Mouse (Mus musculus) kidney, embryonic 16.5 days (tissue): ENCODE results near the gene Sh3bp4. TPM values are rescaled to one million over a fixed set of nuclear protein-coding genes. Genes with fewer than 3 reads are reported as not detected.

Experiments
- ATAC-seq: fragments of 200-750 bp; cut with Nextera tagmentation; 2 replicates; pipeline ENCODE4 v1.8.0; 2017; ENCODE audit warnings: moderate TSS enrichment; ENCODE audit not compliant: low FRiP score, low TSS enrichment
- H3K27ac ChIP-seq: fragments of 300-500 bp; sonication (generic); 2 replicates; pipeline ENCODE4 v1.5.1; 2014; ENCODE audit warnings: low read length
- H3K27me3 ChIP-seq: fragments of 300-500 bp; sonication (generic); 2 replicates; pipeline ENCODE4 v1.6.1; 2014; ENCODE audit warnings: low read length, control low read depth, mixed read lengths; ENCODE audit not compliant: insufficient read depth
- H3K36me3 ChIP-seq: fragments of 300-500 bp; sonication (generic); 2 replicates; pipeline ENCODE4 v1.6.1; 2014; ENCODE audit warnings: low read length, control low read depth, mixed read lengths; ENCODE audit not compliant: insufficient read depth
- H3K4me1 ChIP-seq: fragments of 300-500 bp; sonication (generic); 2 replicates; pipeline ENCODE4 v1.6.1; 2014; ENCODE audit warnings: low read length, control low read depth, mixed read lengths; ENCODE audit not compliant: insufficient read depth
- H3K4me2 ChIP-seq: fragments of 300-500 bp; sonication (generic); replicated peaks from 2 replicates; pipeline ENCODE4 v1.6.1; 2014; ENCODE audit warnings: low read depth, low read length
- H3K4me3 ChIP-seq: fragments of 300-500 bp; sonication (generic); 2 replicates; pipeline ENCODE4 v1.5.1; 2014; ENCODE audit warnings: mild to moderate bottlenecking, low read length
- H3K9ac ChIP-seq: fragments of 300-500 bp; sonication (generic); replicated peaks from 2 replicates; pipeline ENCODE4 v1.6.1; 2014; ENCODE audit warnings: low read length
- H3K9me3 ChIP-seq: fragments of 300-500 bp; sonication (generic); 2 replicates; pipeline ENCODE4 v1.6.1; 2016; ENCODE audit warnings: low read length, control low read depth
- WGBS: fragments of 180-500 bp; shearing (Covaris S2); extraction: QIAGEN DNeasy Blood & Tissue Kit; methylation state at CpG from one replicate; pipeline ENCODE4 v1.1.7; 2014; 5-methylcytosine and 5-hydroxymethylcytosine counted together
- polyA plus RNA-seq: library from polyadenylated mRNA; unstranded; fragments of >200 nt; fragmentation: Nextera tagmentation; extraction: Ambion mirVana; gene quantifications from 2 replicates; pipeline ENCODE4 v1.2.1, GENCODE M21; 2015

Sh3bp4 gene
- 29.1 and 29.8 TPM in 2 replicates for polyA plus RNA-seq

DNA sequence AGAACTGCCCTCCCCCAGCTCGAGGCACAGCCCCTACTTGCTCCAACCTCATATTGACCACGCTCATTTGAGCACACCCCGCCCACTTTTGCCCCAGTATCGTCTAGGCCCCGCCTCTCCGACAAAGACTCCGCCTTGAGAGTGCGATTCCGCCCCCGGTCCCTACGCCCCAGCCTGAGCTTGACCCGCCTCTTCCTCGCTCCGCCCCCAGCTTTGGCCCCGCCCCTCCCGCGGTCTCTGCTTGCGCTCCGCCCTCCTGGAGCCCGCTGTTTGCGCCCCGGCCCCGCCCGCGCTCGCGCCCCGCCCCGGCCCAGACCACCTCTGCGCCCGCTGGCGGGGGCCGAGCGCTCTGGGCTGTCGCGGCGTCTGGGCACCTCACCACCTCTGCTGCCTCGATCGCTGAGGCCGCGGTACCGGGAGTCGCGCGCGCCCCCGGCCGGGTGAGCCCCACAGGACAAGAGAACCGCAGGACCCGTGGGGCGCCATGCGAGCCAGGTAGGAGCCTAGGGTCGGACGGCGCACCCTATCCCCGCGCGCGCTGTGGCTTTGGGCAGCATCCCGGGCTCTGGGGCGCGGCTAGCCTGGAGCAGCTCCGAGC, at the start of gene Sh3bp4:
Sh3bp4 (plus strand) TSS at position 313 of the 598 bp plus-strand sequence.
- 0% methylated on average over 58 of the region's 63 CpGs for WGBS
- no peaks in the 10 kb centered on the region for H3K27me3 ChIP-seq
- H3K9ac ChIP-seq, result peak within 1 kb of the TSS; percentile 96
- peak within 1 kb of the TSS; percentile 71 for H3K4me2 ChIP-seq
- H3K36me3 ChIP-seq, result no peaks in the 10 kb centered on the region
- peak; percentile 96 for ATAC-seq
- peak within 1 kb of the TSS; percentile 95 for H3K4me3 ChIP-seq
- H3K4me1 ChIP-seq, result peaks cover 47% of the 10 kb centered on the region
- peak within 1 kb of the TSS; percentile 96 for H3K27ac ChIP-seq
- 0 out of 2 replicates have a peak, but pooled peaks cover 5% of the 10 kb centered on the region for H3K9me3 ChIP-seq

- Histone ChIP-seq H3K27ac (no peak overlapping the region), H3K27me3 (no peaks in the 10 kb centered on the region), H3K4me1 (peaks cover 18% of the 10 kb centered on the region), H3K9ac (no peak overlapping the region), H3K36me3 (no peaks in the 10 kb centered on the region), H3K4me3 (no peak overlapping the region), H3K9me3 (no peaks in the 10 kb centered on the region), H3K4me2 (no peak overlapping the region)
- no peak for ATAC-seq
- WGBS, result 88% methylated on average over 7 of the region's 7 CpGs
These were observed 47.2 kb upstream of the Sh3bp4 start for GRCm38 (mm10) chr1:89022997-89023396.

GRCm38 (mm10) chr1:89024696-89025612, 45.3 kb upstream of the Sh3bp4 start:
- no peaks in the 10 kb centered on the region for H3K36me3 ChIP-seq
- H3K4me1 ChIP-seq, result peaks cover 22% of the 10 kb centered on the region
- peak; percentile 65 for ATAC-seq
- 31% methylated on average over 9 of the region's 9 CpGs for WGBS
- peak overlapping the region; percentile 93 for H3K27ac ChIP-seq
- H3K9me3 ChIP-seq, result no peaks in the 10 kb centered on the region
- H3K27me3 ChIP-seq, result no peaks in the 10 kb centered on the region
- H3K9ac ChIP-seq, result peak overlapping the region; percentile 39; the same call in 1 of the 2 replicates
- no peak overlapping the region for H3K4me2 ChIP-seq
- H3K4me3 ChIP-seq, result no peak overlapping the region

GRCm38 (mm10) chr1:89026040-89026439, 44.2 kb upstream of the Sh3bp4 start:
- H3K4me3 ChIP-seq, result no peak overlapping the region
- peaks cover 22% of the 10 kb centered on the region for H3K4me1 ChIP-seq
- 52% methylated on average over 1 of the region's 1 CpGs for WGBS
- H3K36me3 ChIP-seq, result no peaks in the 10 kb centered on the region
- H3K4me2 ChIP-seq, result no peak overlapping the region
- no peaks in the 10 kb centered on the region for H3K27me3 ChIP-seq
- H3K9me3 ChIP-seq, result no peaks in the 10 kb centered on the region
- peak; percentile 83 for ATAC-seq
- peak overlapping the region; percentile 39; the same call in 1 of the 2 replicates for H3K9ac ChIP-seq
- H3K27ac ChIP-seq, result peak overlapping the region; percentile 93

DNA sequence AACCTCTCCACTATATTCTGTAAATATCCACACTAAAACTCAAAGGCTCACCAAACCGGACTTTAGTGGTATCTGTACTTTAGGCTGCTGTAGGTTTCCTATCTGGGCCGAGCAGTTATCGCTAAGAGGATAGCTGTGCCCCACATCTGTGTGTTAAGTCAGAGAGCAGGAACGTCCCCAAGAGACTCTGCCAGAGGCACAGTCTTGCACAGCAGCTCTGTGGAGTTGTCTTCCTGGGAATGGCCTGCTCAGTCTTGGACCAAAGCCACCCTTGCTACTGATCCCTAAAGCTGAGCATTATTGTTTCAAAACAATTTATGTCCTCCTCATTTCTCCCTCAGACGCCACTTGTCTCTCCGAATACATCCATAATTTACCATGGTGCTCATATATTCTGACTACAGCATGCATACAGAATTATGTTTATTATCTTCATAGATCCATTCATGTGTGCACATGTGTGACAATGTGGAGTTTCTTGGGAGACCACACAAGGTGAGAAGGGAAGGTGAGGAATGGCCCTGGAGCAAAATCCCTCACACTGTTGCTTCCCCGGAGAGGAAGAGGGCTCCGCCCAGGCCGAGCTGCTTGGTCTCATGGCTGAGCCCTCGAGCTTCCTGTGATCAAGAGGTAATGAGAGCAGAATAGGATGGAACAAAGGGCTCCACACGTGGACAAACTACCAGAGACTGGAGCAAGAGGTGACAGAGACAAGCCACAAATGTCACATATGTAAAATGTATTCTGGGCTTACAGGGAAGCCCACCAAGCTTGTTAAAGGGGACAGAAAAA, 40.9 kb upstream of the Sh3bp4 start:
- no peaks in the 10 kb centered on the region for H3K9me3 ChIP-seq
- H3K27ac ChIP-seq, result no peak overlapping the region
- 58% methylated on average over 11 of the region's 11 CpGs for WGBS

GRCm38 (mm10) chr1:89033661-89034060, 36.6 kb upstream of the Sh3bp4 start:
- Histone ChIP-seq H3K9me3 (no peaks in the 10 kb centered on the region), H3K9ac (no peak overlapping the region), H3K4me3 (no peak overlapping the region), H3K4me1 (peaks cover 11% of the 10 kb centered on the region; the same call in 1 of the 2 replicates), H3K4me2 (no peak overlapping the region), H3K36me3 (no peaks in the 10 kb centered on the region), H3K27me3 (no peaks in the 10 kb centered on the region), H3K27ac (no peak overlapping the region)
- 55% methylated on average over 8 of the region's 8 CpGs for WGBS
- no peak for ATAC-seq

More for the DNA sequence above, 40.9 kb upstream of the Sh3bp4 start:
- no peak overlapping the region for H3K9ac ChIP-seq
- no peaks in the 10 kb centered on the region for H3K27me3 ChIP-seq
- H3K4me1 ChIP-seq, result peaks cover 29% of the 10 kb centered on the region
- no peak for ATAC-seq
- H3K4me2 ChIP-seq, result no peak overlapping the region
- no peak overlapping the region for H3K4me3 ChIP-seq
- H3K36me3 ChIP-seq, result no peaks in the 10 kb centered on the region

DNA sequence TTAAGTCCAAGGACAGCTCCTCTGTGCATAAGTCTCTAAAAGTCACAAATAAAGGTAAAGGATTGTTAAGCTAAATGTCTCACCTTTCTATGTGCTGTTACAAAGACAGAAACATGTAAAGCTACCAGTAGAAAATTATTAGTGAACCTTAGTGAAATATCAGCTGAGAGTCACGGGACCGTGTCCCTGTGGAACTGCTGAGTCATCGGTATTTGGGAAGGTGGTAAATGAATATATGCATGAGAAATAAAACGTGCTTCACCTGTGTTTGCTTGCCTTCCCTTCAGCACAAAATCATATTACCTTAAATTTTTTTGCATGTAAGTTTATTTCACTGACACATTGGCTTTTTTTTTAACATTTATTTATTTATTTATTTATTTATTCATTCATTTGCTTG, 36.2 kb upstream of the Sh3bp4 start:
- H3K9me3 ChIP-seq, result no peaks in the 10 kb centered on the region
- no peaks in the 10 kb centered on the region for H3K27me3 ChIP-seq
- no peak overlapping the region for H3K4me2 ChIP-seq
- no peaks in the 10 kb centered on the region for H3K36me3 ChIP-seq
- H3K4me3 ChIP-seq, result no peak overlapping the region
- peaks cover 11% of the 10 kb centered on the region; the same call in 1 of the 2 replicates for H3K4me1 ChIP-seq
- no peak overlapping the region for H3K9ac ChIP-seq
- ATAC-seq, result no peak
- no peak overlapping the region for H3K27ac ChIP-seq
- 58% methylated on average over 4 of the region's 4 CpGs for WGBS

DNA sequence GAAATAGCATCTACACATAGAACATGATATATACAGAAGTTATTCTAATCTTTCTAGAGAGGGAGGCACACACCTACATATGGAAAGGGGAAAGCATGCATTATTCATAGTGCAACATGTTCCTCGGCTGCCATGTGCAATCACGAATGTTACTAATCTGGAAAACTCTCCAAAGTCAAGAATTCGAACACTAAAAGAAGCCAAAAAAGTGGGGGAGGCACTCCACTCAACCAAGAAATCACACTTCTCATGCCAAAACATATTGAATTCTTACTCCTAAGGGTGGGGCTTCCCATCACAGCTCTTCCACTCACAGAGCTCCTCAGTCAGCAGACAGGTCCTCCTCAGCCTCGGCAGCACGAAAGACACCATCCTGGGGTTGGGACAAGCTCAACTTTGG, 35.1 kb upstream of the Sh3bp4 start:
- Histone ChIP-seq H3K4me2 (no peak overlapping the region), H3K9ac (no peak overlapping the region), H3K4me3 (no peak overlapping the region), H3K27ac (no peak overlapping the region), H3K36me3 (no peaks in the 10 kb centered on the region), H3K4me1 (peaks cover 15% of the 10 kb centered on the region; the same call in 1 of the 2 replicates), H3K9me3 (no peaks in the 10 kb centered on the region), H3K27me3 (no peaks in the 10 kb centered on the region)
- WGBS, result 76% methylated on average over 5 of the region's 5 CpGs
- ATAC-seq, result no peak

DNA sequence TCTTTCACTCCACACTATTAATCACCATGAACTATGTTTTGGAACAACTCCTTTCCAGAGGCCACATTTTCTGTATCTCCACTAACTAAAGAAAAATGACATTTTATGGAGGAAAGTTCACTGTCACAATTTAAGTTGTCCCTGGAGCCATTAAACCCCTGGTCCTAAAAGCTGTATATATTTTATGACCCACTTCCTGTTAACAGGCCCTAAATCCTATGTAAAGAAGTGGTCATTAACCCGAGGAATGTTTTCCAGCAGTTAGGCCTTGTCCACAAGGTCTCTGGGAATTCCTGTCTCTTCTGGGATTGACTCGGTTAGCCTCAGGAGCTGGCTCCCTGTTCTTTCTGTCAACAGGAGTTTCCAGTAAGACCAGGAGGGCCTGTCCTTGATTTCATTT, 30.4 kb upstream of the Sh3bp4 start:
- Histone ChIP-seq H3K9ac (no peak overlapping the region), H3K4me2 (no peak overlapping the region), H3K4me3 (no peak overlapping the region), H3K9me3 (no peaks in the 10 kb centered on the region), H3K36me3 (no peaks in the 10 kb centered on the region), H3K27me3 (no peaks in the 10 kb centered on the region), H3K4me1 (peaks cover 14% of the 10 kb centered on the region), H3K27ac (0 out of 2 replicates have a peak overlapping the region, but pooled peaks have one; percentile 45)
- ATAC-seq, result peak; percentile 55; the same call in 1 of the 2 replicates
- WGBS, result 14% methylated on average over 2 of the region's 2 CpGs
